Mouse (Mus musculus) liver, embryonic 11.5 days (tissue): Measurements from ENCODE around the gene Gtf2ird2. TPM values are rescaled to one million over a fixed set of nuclear protein-coding genes. Genes with fewer than 3 reads are reported as not detected.

Source experiments
- ATAC-seq: fragments of 200-750 bp; cut with Nextera tagmentation; replicated peaks from 2 replicates; pipeline ENCODE4 v1.8.0; 2017; ENCODE audit warnings: moderate number of reproducible peaks, mild to moderate bottlenecking, moderate TSS enrichment, moderate library complexity; ENCODE audit not compliant: low FRiP score
- DNase-seq: peaks from one replicate; pipeline ENCODE4 v3.0.0-alpha.2; 2017; ENCODE audit warnings: low spot score
- H3K27ac ChIP-seq: fragments of 300-500 bp; sonication (generic); 2 replicates; pipeline ENCODE4 v1.5.1; 2014; ENCODE audit warnings: mild to moderate bottlenecking, low read depth, low read length, control low read depth
- H3K27me3 ChIP-seq: fragments of 300-500 bp; sonication (generic); replicated peaks from 2 replicates; pipeline ENCODE4 v1.6.1; 2014; ENCODE audit warnings: low read length, mixed read lengths; ENCODE audit not compliant: control insufficient read depth, insufficient read depth
- H3K36me3 ChIP-seq: fragments of 300-500 bp; sonication (generic); 2 replicates; pipeline ENCODE4 v1.6.1; 2014; ENCODE audit warnings: mild to moderate bottlenecking, low read length, moderate library complexity, mixed read lengths; ENCODE audit not compliant: control insufficient read depth, insufficient read depth
- H3K4me1 ChIP-seq: fragments of 300-500 bp; sonication (generic); replicated peaks from 2 replicates; pipeline ENCODE4 v1.6.1; 2014; ENCODE audit warnings: low read length, mixed read lengths; ENCODE audit not compliant: control insufficient read depth, insufficient read depth
- H3K4me2 ChIP-seq: fragments of 300-500 bp; sonication (generic); 2 replicates; pipeline ENCODE4 v1.6.1; 2014; ENCODE audit warnings: mild to moderate bottlenecking, control low read depth, moderate library complexity
- H3K4me3 ChIP-seq: fragments of 300-500 bp; sonication (generic); 2 replicates; pipeline ENCODE4 v1.5.1; 2014; ENCODE audit warnings: low read depth, low read length, control low read depth
- H3K9ac ChIP-seq: fragments of 300-500 bp; sonication (generic); 2 replicates; pipeline ENCODE4 v1.6.1; 2014; ENCODE audit warnings: low read depth, low read length, control low read depth
- H3K9me3 ChIP-seq: fragments of 300-500 bp; sonication (generic); 2 replicates; pipeline ENCODE4 v1.6.1; 2016; ENCODE audit warnings: low read length, inconsistent platforms, mixed read lengths; ENCODE audit not compliant: control insufficient read depth
- WGBS: fragments of 180-500 bp; shearing (Covaris S2); extraction: QIAGEN DNeasy Blood & Tissue Kit; methylation state at CpG from one replicate; pipeline ENCODE4 v1.1.7; 2014; 5-methylcytosine and 5-hydroxymethylcytosine counted together
- polyA plus RNA-seq: library from polyadenylated mRNA; unstranded; fragments of >200 nt; fragmentation: Nextera tagmentation; extraction: Ambion mirVana; gene quantifications from 2 replicates; pipeline ENCODE4 v1.2.1, GENCODE M21; 2014

The Gtf2ird2 gene
- polyA plus RNA-seq, 1 experiment from 2014 or later: 5.9 TPM

DNA sequence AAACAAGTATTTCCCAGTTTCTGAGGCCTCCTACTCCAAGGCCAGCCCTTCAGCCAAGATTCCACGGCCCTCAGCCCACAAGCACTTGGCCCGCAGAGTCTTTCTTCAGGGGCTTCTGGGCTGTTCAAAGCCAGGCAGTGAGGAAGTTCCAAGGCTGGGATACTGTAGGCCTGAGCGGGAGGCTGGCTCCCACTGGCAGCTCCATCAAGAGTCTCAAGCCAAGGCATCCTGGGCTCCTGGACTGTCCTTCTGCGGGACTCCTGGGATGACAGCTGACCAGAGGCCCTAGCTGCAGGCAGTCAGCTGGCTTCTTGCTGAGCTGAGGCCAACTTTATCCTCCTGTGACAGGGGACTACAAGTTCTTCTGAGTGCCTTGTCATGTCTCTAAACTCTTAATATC lies 35.7 kb upstream of the Gtf2ird2 start:
- ATAC-seq: no peak
- H3K27ac ChIP-seq: no peak overlapping the region
- H3K27me3 ChIP-seq: no peaks in the 10 kb centered on the region
- H3K4me3 ChIP-seq: no peak overlapping the region
- H3K4me2 ChIP-seq: no peak overlapping the region
- 88% methylated on average over 4 of the region's 4 CpGs for WGBS
- H3K36me3 ChIP-seq: peaks cover 34% of the 10 kb centered on the region
- DNase-seq: no peak
- no peak overlapping the region for H3K9ac ChIP-seq
- H3K4me1 ChIP-seq: no peaks in the 10 kb centered on the region; the same call in 1 of the 2 replicates
- H3K9me3 ChIP-seq: no peaks in the 10 kb centered on the region

DNA sequence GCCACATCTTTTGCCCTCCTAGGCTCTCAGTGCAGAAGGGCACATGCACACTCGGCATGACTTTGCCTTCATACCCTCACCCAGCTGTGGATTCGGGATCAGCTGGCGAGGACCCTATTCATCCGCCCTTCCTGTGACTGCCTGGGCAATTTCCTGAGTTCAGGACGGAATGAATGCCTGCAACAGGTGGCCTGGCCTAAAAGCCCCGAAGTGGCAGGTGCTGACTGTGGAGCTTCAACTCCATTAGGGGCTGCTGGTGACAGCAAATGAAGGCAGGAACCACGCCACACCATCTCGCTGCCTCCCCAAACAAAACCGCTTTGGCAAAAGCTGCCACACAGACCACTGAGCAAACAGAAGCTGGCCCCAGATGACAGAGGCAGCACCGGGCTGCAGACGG lies 31.9 kb upstream of the Gtf2ird2 start:
- WGBS: 83% methylated on average over 11 of the region's 11 CpGs

DNA sequence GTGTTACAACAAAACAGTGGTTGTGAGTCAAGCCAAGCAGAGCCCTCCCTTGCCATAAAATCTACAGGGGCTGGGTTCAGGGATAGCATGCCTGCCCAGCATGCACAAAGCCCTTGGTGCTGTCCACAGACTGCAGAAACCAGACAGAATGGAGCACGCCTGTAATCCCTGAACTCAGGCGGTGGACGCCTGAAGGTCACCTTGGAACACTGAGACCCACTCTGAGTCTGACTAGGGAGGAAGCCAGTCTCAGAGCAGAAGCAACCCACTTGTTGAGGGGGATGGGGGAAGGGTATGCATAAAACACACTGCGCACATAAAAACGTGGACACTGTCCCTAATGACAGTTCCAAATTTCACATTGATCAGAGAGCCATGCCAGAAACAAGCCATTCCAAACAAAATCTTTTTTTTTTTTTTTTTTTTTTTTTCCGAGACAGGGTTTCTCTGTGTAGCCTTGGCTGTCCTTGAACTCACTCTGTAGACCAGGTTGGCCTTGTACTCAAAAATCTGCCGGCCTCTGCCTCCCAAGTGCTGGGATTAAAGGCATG lies 27.8 kb upstream of the Gtf2ird2 start:
- ATAC-seq: no peak
- Histone ChIP-seq H3K4me1 (no peaks in the 10 kb centered on the region; the same call in 1 of the 2 replicates), H3K4me3 (no peak overlapping the region), H3K27ac (no peak overlapping the region), H3K9ac (no peak overlapping the region), H3K36me3 (peaks cover 48% of the 10 kb centered on the region), H3K9me3 (no peaks in the 10 kb centered on the region), H3K4me2 (no peak overlapping the region), H3K27me3 (no peaks in the 10 kb centered on the region)
- WGBS: 85% methylated on average over 7 of the region's 7 CpGs
- DNase-seq: no peak

More for the DNA sequence above, 31.9 kb upstream of the Gtf2ird2 start:
- H3K4me1 ChIP-seq: no peaks in the 10 kb centered on the region; the same call in 1 of the 2 replicates
- ATAC-seq: no peak
- peaks cover 56% of the 10 kb centered on the region for H3K36me3 ChIP-seq
- H3K9me3 ChIP-seq: no peaks in the 10 kb centered on the region
- H3K9ac ChIP-seq: no peak overlapping the region
- no peak overlapping the region for H3K4me2 ChIP-seq
- H3K27ac ChIP-seq: no peak overlapping the region
- H3K27me3 ChIP-seq: no peaks in the 10 kb centered on the region
- no peak for DNase-seq
- no peak overlapping the region for H3K4me3 ChIP-seq

DNA sequence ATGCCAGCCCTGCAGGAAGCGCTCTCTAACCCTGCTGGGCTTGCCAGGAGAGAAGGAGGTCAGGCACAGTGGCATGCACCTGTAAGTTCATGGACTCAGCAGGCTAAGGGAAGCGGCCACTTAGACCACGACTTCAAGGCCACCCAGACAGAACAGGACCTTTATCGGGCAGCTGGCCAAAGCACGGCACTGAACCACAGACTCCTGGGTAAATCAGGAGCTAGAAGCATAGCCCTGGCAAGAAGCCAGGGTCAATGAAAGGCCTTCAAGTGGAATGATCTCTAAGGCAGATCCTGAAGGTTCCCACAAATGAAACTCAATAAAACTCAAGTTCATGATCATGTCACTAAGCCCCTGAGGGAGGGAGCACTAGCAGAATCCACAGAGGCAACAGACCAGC lies 19.1 kb upstream of the Gtf2ird2 start:
- DNase-seq (no peak), ATAC-seq (no peak)
- Histone ChIP-seq H3K4me1 (no peaks in the 10 kb centered on the region), H3K9me3 (no peaks in the 10 kb centered on the region), H3K36me3 (peaks cover 33% of the 10 kb centered on the region), H3K9ac (no peak overlapping the region), H3K27me3 (no peaks in the 10 kb centered on the region), H3K4me3 (no peak overlapping the region), H3K27ac (no peak overlapping the region), H3K4me2 (no peak overlapping the region)
- WGBS: 88% methylated on average over 5 of the region's 5 CpGs

DNA sequence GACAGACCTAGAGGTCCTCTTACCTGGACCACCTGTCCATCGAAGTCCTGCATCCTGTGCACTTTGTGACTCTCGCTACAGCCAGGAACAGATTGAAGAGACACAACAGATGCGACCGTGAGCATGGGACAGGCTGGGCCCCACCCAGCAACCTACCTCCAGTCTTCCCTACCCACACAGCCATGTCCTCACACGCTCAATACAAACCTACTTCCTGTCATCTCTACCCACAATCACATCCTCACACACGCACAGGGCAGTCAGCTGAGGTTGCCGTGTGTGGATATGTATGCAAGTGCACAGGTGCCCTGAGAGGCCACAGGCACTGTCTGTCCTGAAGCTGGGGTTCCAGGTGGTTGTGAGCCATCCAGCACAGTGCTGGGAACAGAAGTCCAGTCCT lies 17.2 kb upstream of the Gtf2ird2 start:
- Histone ChIP-seq H3K9ac (no peak overlapping the region), H3K36me3 (peaks cover 30% of the 10 kb centered on the region), H3K27me3 (no peaks in the 10 kb centered on the region), H3K27ac (no peak overlapping the region), H3K4me3 (no peak overlapping the region), H3K4me2 (no peak overlapping the region), H3K9me3 (no peaks in the 10 kb centered on the region), H3K4me1 (no peaks in the 10 kb centered on the region)
- WGBS: 87% methylated on average over 7 of the region's 7 CpGs
- ATAC-seq (no peak), DNase-seq (no peak)

DNA sequence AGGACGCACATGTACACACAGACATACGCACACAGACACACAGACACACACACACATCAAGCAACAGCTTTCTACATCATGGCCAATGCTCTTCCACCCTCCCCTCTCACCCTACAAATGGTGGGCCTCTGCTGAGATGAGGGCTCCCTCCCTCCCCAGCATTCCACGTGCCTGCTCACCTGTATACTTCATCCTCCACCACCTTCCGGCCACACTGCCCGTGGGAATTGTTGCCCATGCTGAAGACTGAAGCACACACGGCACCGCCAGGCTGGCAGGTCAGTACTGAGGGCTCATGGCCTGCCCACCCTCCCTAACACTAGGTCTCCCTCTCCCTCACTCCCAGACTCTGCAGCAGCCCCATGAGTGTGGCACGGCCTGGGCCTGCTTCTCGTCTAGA lies 15.8 kb upstream of the Gtf2ird2 start:
- Histone ChIP-seq H3K4me2 (no peak overlapping the region), H3K9ac (no peak overlapping the region), H3K27me3 (no peaks in the 10 kb centered on the region), H3K27ac (no peak overlapping the region), H3K4me1 (no peaks in the 10 kb centered on the region), H3K9me3 (no peaks in the 10 kb centered on the region), H3K36me3 (peaks cover 27% of the 10 kb centered on the region), H3K4me3 (no peak overlapping the region)
- DNase-seq (no peak), ATAC-seq (no peak)
- WGBS: 92% methylated on average over 9 of the region's 9 CpGs

DNA sequence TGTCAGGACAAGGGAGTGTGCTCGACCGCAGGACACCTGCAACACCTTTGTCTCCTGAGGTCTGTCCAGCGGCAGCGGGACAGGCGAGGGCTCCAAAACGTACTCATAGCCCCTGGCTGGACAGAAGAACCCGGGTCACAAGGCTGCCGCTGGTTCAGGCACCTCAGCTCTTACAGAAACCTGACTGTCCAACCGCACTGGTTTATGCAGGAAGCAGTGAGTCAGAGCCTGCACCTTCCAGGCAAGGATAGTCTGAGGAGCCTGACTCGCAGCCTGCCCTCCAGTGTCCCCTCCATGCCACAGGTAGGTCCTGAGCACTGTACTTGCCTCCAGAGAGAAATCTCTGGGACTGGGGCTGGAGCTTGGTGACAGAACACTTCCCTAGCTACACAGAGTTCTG lies 14.6 kb upstream of the Gtf2ird2 start:
- 91% methylated on average over 10 of the region's 10 CpGs for WGBS
- H3K27me3 ChIP-seq: no peaks in the 10 kb centered on the region
- no peaks in the 10 kb centered on the region; the same call in 1 of the 2 replicates for H3K4me1 ChIP-seq
- no peak overlapping the region for H3K27ac ChIP-seq
- DNase-seq (no peak), ATAC-seq (no peak)
- H3K36me3 ChIP-seq: peaks cover 18% of the 10 kb centered on the region
- H3K9ac ChIP-seq: no peak overlapping the region
- no peaks in the 10 kb centered on the region for H3K9me3 ChIP-seq
- no peak overlapping the region for H3K4me2 ChIP-seq
- no peak overlapping the region for H3K4me3 ChIP-seq

DNA sequence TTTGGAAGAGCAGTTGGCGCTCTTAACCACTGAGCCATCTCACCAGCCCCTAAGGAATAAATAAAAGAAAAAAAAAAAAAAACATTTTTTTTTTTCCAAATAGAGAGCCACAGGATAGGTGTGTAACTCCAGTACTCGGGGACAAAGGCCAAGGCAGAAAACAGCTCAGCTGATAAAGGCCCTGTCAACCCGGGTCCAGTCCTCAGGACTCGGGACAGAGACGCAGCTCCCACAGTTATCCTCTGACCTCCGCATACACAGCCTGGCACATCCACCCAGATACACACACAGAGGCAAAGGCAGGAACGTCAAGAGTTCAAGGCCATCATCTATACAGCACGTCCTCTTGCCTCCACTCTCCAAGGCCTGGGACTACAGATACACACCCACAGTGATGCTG lies 13.7 kb upstream of the Gtf2ird2 start:
- no peak overlapping the region for H3K4me3 ChIP-seq
- DNase-seq: no peak
- H3K4me1 ChIP-seq: peaks cover 8% of the 10 kb centered on the region
- no peak overlapping the region for H3K9ac ChIP-seq
- H3K27ac ChIP-seq: no peak overlapping the region
- peaks cover 19% of the 10 kb centered on the region for H3K36me3 ChIP-seq
- no peak overlapping the region for H3K4me2 ChIP-seq
- ATAC-seq: no peak
- 87% methylated on average over 8 of the region's 8 CpGs for WGBS
- H3K27me3 ChIP-seq: no peaks in the 10 kb centered on the region
- H3K9me3 ChIP-seq: no peaks in the 10 kb centered on the region

DNA sequence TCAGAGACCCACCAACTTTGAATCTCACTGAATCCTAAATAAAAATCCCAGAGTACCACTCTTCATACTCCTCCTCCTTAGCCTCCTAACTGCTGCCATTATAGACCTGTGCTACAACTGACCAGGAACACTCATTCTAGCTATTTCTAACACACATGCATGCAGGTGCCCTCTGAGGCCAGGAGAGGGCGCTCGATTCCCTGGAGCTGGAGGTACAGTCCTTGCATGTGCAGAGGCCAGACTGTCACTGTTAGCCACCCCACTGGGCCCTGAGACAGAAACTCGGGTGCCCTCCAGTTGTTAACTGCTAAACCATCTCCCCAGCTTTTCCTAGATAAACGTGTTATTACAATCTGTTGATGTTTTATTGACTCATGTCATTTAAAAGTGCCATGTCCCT lies 10.6 kb upstream of the Gtf2ird2 start:
- no peak overlapping the region for H3K27ac ChIP-seq
- no peak overlapping the region for H3K9ac ChIP-seq
- WGBS: 39% methylated on average over 4 of the region's 4 CpGs
- H3K4me3 ChIP-seq: no peak overlapping the region
- H3K4me1 ChIP-seq: peaks cover 14% of the 10 kb centered on the region
- DNase-seq (no peak), ATAC-seq (no peak)
- H3K9me3 ChIP-seq: no peaks in the 10 kb centered on the region
- no peaks in the 10 kb centered on the region for H3K27me3 ChIP-seq
- H3K4me2 ChIP-seq: no peak overlapping the region
- peaks cover 12% of the 10 kb centered on the region; the same call in 1 of the 2 replicates for H3K36me3 ChIP-seq
